Comparison of ENCODE assay signal across 8 mouse cellular contexts in genomic region chr4:118134485-118135365, GRCm38 (mm10). TPM values are rescaled to one million over a fixed set of nuclear protein-coding genes. Genes with fewer than 3 reads are reported as not detected.
DNase-seq lines count a peak whose midpoint lies in the region; ATAC-seq and TF ChIP-seq lines count a peak whose summit lies in the region.

TSS of gene St3gal3 (minus strand) at chr4:118134914.

- peak within 1 kb of the TSS; percentile 81 for H3K27ac ChIP-seq in heart, embryonic 12.5 days (ENCODE audit: poor library complexity, severe bottlenecking)
- H3K27ac ChIP-seq in kidney, postnatal 0 days = peak within 1 kb of the TSS; percentile 76
- peak within 1 kb of the TSS; percentile 71 for H3K27ac ChIP-seq in liver, embryonic 11.5 days (ENCODE audit: low read depth, low read length)
- peak within 1 kb of the TSS; percentile 67; the same call in 1 of the 2 replicates for H3K27ac ChIP-seq in stomach, embryonic 14.5 days (ENCODE audit: low read length)

- TF ChIP-seq POLR2A in brain, embryonic 14.5 days (IDR thresholded peaks at IDR 0.05; ENCODE audit: borderline replicate concordance, extremely low read depth, insufficient read depth, insufficient read length, poor library complexity, severe bottlenecking) = peak; percentile 84

- peak; percentile 98 for DNase-seq in brain, embryonic 14.5 days (ENCODE audit: low read depth)
- DNase-seq in kidney, postnatal 0 days (ENCODE audit: low spot score) = peak; percentile 98
- peak; percentile 96 for DNase-seq in liver, embryonic 11.5 days (ENCODE audit: low spot score)
- DNase-seq in naive thymus-derived CD4-positive, alpha-beta T cell, adult 2 months (ENCODE audit: low read depth) = peak; percentile 78

- WGBS in heart, embryonic 12.5 days = 1% methylated on average over 64 of the region's 84 CpGs
- WGBS in kidney, postnatal 0 days = under 1% methylated on average over 73 of the region's 84 CpGs
- 1% methylated on average over 79 of the region's 84 CpGs for WGBS in liver, embryonic 11.5 days
- WGBS in stomach, embryonic 14.5 days = under 1% methylated on average over 75 of the region's 84 CpGs

- no peaks in the 10 kb centered on the region for H3K27me3 ChIP-seq in C2C12 (ENCODE audit: control insufficient read depth, insufficient read depth, insufficient read length)
- H3K27me3 ChIP-seq in erythroblast, embryonic 14.5 days (ENCODE audit: control insufficient read depth) = no peaks in the 10 kb centered on the region
- H3K27me3 ChIP-seq in heart, embryonic 12.5 days (replicated peaks) = no peaks in the 10 kb centered on the region
- H3K27me3 ChIP-seq in kidney, postnatal 0 days (ENCODE audit: insufficient read depth, low read length) = no peaks in the 10 kb centered on the region
- no peaks in the 10 kb centered on the region for H3K27me3 ChIP-seq in liver, embryonic 11.5 days (replicated peaks; ENCODE audit: control insufficient read depth, insufficient read depth, low read length)
- H3K27me3 ChIP-seq in stomach, embryonic 14.5 days (ENCODE audit: control insufficient read depth, insufficient read depth, low read length) = no peaks in the 10 kb centered on the region

- peak; percentile 98 for ATAC-seq in heart, embryonic 12.5 days (ENCODE audit: insufficient number of reproducible peaks, low FRiP score)
- peak; percentile 97 for ATAC-seq in kidney, postnatal 0 days (replicated peaks; ENCODE audit: low FRiP score, low read depth)
- peak; percentile 99 for ATAC-seq in liver, embryonic 11.5 days (replicated peaks; ENCODE audit: low FRiP score)
- ATAC-seq in stomach, embryonic 14.5 days (ENCODE audit: insufficient number of reproducible peaks, insufficient read depth, low FRiP score, low read depth) = peak; percentile 98

- H3K79me2 ChIP-seq in C2C12 (ENCODE audit: control insufficient read depth, insufficient read depth) = peaks cover 40% of the 10 kb centered on the region

- H3K36me3 ChIP-seq in C2C12 (ENCODE audit: control insufficient read depth, insufficient read depth) = peaks cover 24% of the 10 kb centered on the region
- peaks cover 33% of the 10 kb centered on the region for H3K36me3 ChIP-seq in erythroblast, embryonic 14.5 days (ENCODE audit: control insufficient read depth)
- H3K36me3 ChIP-seq in heart, embryonic 12.5 days = peaks cover 37% of the 10 kb centered on the region
- H3K36me3 ChIP-seq in kidney, postnatal 0 days (ENCODE audit: insufficient read depth, low read length) = peaks cover 23% of the 10 kb centered on the region
- peaks cover 14% of the 10 kb centered on the region for H3K36me3 ChIP-seq in liver, embryonic 11.5 days (ENCODE audit: control insufficient read depth, insufficient read depth, low read length)
- peaks cover 30% of the 10 kb centered on the region for H3K36me3 ChIP-seq in stomach, embryonic 14.5 days (ENCODE audit: control insufficient read depth, insufficient read depth, low read length)

- H3K79me3 ChIP-seq in C2C12 (ENCODE audit: low read depth) = peaks cover 13% of the 10 kb centered on the region

- peak within 1 kb of the TSS; percentile 92 for H3K9ac ChIP-seq in heart, embryonic 12.5 days
- peak within 1 kb of the TSS; percentile 86 for H3K9ac ChIP-seq in kidney, postnatal 0 days (ENCODE audit: low read depth, low read length)
- peak within 1 kb of the TSS; percentile 89 for H3K9ac ChIP-seq in liver, embryonic 11.5 days (ENCODE audit: low read depth, low read length)
- H3K9ac ChIP-seq in stomach, embryonic 14.5 days (replicated peaks; ENCODE audit: low read depth, low read length) = peak within 1 kb of the TSS; percentile 81

- peak within 1 kb of the TSS; percentile 99 for H3ac ChIP-seq in C2C12 (ENCODE audit: control insufficient read depth, insufficient read length, low read depth)

- H3K4me2 ChIP-seq in heart, embryonic 12.5 days = peak within 1 kb of the TSS; percentile 79
- peak within 1 kb of the TSS; percentile 93 for H3K4me2 ChIP-seq in kidney, postnatal 0 days (ENCODE audit: low read length)
- H3K4me2 ChIP-seq in liver, embryonic 11.5 days = peak within 1 kb of the TSS; percentile 80
- H3K4me2 ChIP-seq in stomach, embryonic 14.5 days (replicated peaks; ENCODE audit: low read depth, low read length) = peak within 1 kb of the TSS; percentile 76

- H3K4me1 ChIP-seq in erythroblast, embryonic 14.5 days (ENCODE audit: control insufficient read depth) = peaks cover 35% of the 10 kb centered on the region
- peaks cover 16% of the 10 kb centered on the region for H3K4me1 ChIP-seq in heart, embryonic 12.5 days (replicated peaks)
- H3K4me1 ChIP-seq in kidney, postnatal 0 days (replicated peaks; ENCODE audit: insufficient read depth, low read length) = peaks cover 11% of the 10 kb centered on the region
- H3K4me1 ChIP-seq in liver, embryonic 11.5 days (replicated peaks; ENCODE audit: control insufficient read depth, insufficient read depth, low read length) = peaks cover 10% of the 10 kb centered on the region; the same call in 1 of the 2 replicates
- H3K4me1 ChIP-seq in stomach, embryonic 14.5 days (ENCODE audit: control insufficient read depth, insufficient read depth, low read length) = peaks cover 9% of the 10 kb centered on the region

- H3K9me3 ChIP-seq in erythroblast, embryonic 14.5 days (ENCODE audit: control insufficient read depth, low read length) = no peaks in the 10 kb centered on the region
- H3K9me3 ChIP-seq in heart, embryonic 12.5 days (replicated peaks) = no peaks in the 10 kb centered on the region
- H3K9me3 ChIP-seq in kidney, postnatal 0 days (replicated peaks; ENCODE audit: low read length) = no peaks in the 10 kb centered on the region
- H3K9me3 ChIP-seq in liver, embryonic 11.5 days (ENCODE audit: control insufficient read depth, low read length) = no peaks in the 10 kb centered on the region
- H3K9me3 ChIP-seq in stomach, embryonic 14.5 days (ENCODE audit: control insufficient read depth, low read depth, low read length) = no peaks in the 10 kb centered on the region

- peak within 1 kb of the TSS; percentile 61 for H3K4me3 ChIP-seq in C2C12 (ENCODE audit: insufficient read depth, poor library complexity, severe bottlenecking)
- H3K4me3 ChIP-seq in erythroblast, embryonic 14.5 days (replicated peaks) = peak within 1 kb of the TSS; percentile 94
- H3K4me3 ChIP-seq in heart, embryonic 12.5 days = peak within 1 kb of the TSS; percentile 88
- H3K4me3 ChIP-seq in kidney, postnatal 0 days (replicated peaks; ENCODE audit: low read depth, low read length) = peak within 1 kb of the TSS; percentile 99
- H3K4me3 ChIP-seq in liver, embryonic 11.5 days (ENCODE audit: low read depth, low read length) = peak within 1 kb of the TSS; percentile 98
- H3K4me3 ChIP-seq in stomach, embryonic 14.5 days (ENCODE audit: low read depth, low read length) = peak within 1 kb of the TSS; percentile 98

- TF ChIP-seq CTCF in C2C12 (IDR thresholded peaks at IDR 0.05; ENCODE audit: control insufficient read depth, insufficient read depth, insufficient read length) = no peak
- no peak; the same call in 1 of the 2 replicates for TF ChIP-seq CTCF in brain, embryonic 14.5 days (IDR thresholded peaks at IDR 0.05; ENCODE audit: borderline replicate concordance, extremely low read depth, insufficient read depth, insufficient read length)
- TF ChIP-seq CTCF in kidney, postnatal 0 days (IDR thresholded peaks at IDR 0.05; ENCODE audit: low read depth) = no peak

TF ChIP-seq in C2C12, 6 proteins besides CTCF, POLR2A, EP300 and RAD21:
- TF ChIP-seq MYOG (IDR thresholded peaks at IDR 0.05; ENCODE audit: control insufficient read depth, extremely low read depth, insufficient read length) (no peak), MYOD1 (IDR thresholded peaks at IDR 0.05; ENCODE audit: control insufficient read depth, insufficient read length, low read depth) (no peak), FOSL1 (IDR thresholded peaks at IDR 0.05; ENCODE audit: insufficient read depth, low read length, poor library complexity, severe bottlenecking) (no peak), CEBPB (IDR thresholded peaks at IDR 0.05; ENCODE audit: low read depth) (no peak), MAX (IDR thresholded peaks at IDR 0.05) (no peak), USF1 (IDR thresholded peaks at IDR 0.05; ENCODE audit: low read depth) (no peak)

RNA-seq across cellular contexts. Expression of gene St3gal3, which starts in this region (rescaled TPM):
- polyA plus RNA-seq in C2C12 (2012; fragmentation: generic; extraction: Trizol) = 20.4 TPM
- polyA plus RNA-seq in brain, embryonic 14.5 days (2012; rRNA removed) = 30.5 and 36.9 TPM in 2 replicates
- 0.70 and 0.85 TPM in 2 replicates for polyA plus RNA-seq in erythroblast, embryonic 14.5 days (2012)
- polyA plus RNA-seq in heart, embryonic 12.5 days (2016; fragmentation: Nextera tagmentation; extraction: Ambion mirVana) = 7.4 and 8.8 TPM in 2 replicates
- polyA plus RNA-seq in kidney, postnatal 0 days (2015; fragmentation: Nextera tagmentation; extraction: Ambion mirVana) = 6.7 and 8.1 TPM in 2 replicates
- 4.1 and 4.5 TPM in 2 replicates for polyA plus RNA-seq in liver, embryonic 11.5 days (2014; fragmentation: Nextera tagmentation; extraction: Ambion mirVana)
- 5.0 and 6.1 TPM in 2 replicates for polyA plus RNA-seq in stomach, embryonic 14.5 days (2014; fragmentation: Nextera tagmentation; extraction: Ambion mirVana)

Comparison
In these comparisons a context has a peak if more than half of its experiments do, and no peak if none do; other contexts are left out.
1. Peak in every context shown above with its lines: DNase-seq, ATAC-seq, H3K4me3 ChIP-seq and H3K27ac ChIP-seq.